In the genomic region with DNA sequence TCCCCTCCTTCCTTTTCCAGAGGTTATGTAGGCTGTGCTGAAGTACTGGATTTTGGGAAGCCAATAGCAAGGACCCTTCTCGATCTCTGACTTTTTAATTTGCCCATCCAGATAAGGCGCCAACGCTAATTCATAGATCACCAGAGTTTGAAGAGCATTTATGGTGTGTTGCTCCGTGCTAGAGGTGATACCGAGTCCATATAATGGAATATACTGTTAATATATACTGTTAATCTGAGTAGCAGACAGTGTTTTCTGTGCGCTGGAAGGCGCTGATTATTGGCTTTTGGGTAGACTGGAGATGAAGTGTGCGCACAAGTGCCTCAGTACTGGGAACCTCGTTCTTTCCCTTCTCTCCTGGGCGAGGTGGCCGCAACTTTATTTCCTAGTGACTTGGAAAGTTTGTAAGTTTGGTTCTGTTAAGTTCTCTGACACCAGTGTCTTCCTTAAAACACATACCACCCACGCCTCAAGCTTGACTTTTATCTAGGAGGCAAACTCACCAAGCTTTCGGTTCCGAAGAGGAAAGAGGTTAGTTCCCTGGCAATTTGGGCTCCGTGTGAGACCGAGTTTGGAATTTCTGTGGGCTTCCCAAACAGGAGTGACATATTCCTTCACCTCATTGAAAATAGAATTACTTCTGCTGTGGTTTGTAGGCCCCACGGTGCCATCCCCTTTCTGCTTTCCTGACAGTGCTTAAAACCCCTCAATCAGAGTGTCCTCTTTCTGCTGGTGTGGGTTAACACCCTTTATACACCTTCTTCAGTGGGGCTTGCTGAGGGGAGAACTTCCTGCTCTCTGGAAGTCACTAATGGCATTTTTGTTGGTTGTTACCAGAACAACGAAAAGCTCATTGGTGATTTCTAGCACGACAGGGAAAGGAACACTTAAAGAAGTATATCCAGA, we compare ENCODE assay signal across 8 mouse cellular contexts. TPM values are rescaled to one million over a fixed set of nuclear protein-coding genes. Genes with fewer than 3 reads are reported as not detected.
DNase-seq lines count a peak whose midpoint lies in the region; ATAC-seq and TF ChIP-seq lines count a peak whose summit lies in the region.

No protein-coding gene starts in this region.

- TF ChIP-seq CTCF in intestine, postnatal 0 days (IDR thresholded peaks at IDR 0.05; ENCODE audit: low read depth): no peak

- peak overlapping the region; percentile 72 for H3K27ac ChIP-seq in kidney, embryonic 16.5 days (ENCODE audit: low read length)
- H3K27ac ChIP-seq in forebrain, embryonic 12.5 days: peak overlapping the region; percentile 83
- H3K27ac ChIP-seq in intestine, postnatal 0 days (ENCODE audit: low read depth, low read length): peak overlapping the region; percentile 73
- peak overlapping the region; percentile 87 for H3K27ac ChIP-seq in midbrain, embryonic 10.5 days (replicated peaks)

- H3K9me3 ChIP-seq in kidney, embryonic 16.5 days (ENCODE audit: low read length): no peaks in the 10 kb centered on the region
- no peaks in the 10 kb centered on the region for H3K9me3 ChIP-seq in forebrain, embryonic 12.5 days
- no peaks in the 10 kb centered on the region for H3K9me3 ChIP-seq in intestine, postnatal 0 days (ENCODE audit: control insufficient read depth)
- H3K9me3 ChIP-seq in midbrain, embryonic 10.5 days (replicated peaks): no peaks in the 10 kb centered on the region

- no peak for DNase-seq in kidney, adult 11 months
- peak; percentile 43 for DNase-seq in NIH3T3 (ENCODE audit: low read depth)
- no peak for DNase-seq in midbrain, embryonic 10.5 days (ENCODE audit: low spot score)
- DNase-seq in right cerebral cortex, postnatal 25 days: no peak
- DNase-seq in gastrocnemius, postnatal 25 days: no peak

- H3K4me3 ChIP-seq in kidney, embryonic 16.5 days (ENCODE audit: low read length): peak overlapping the region; percentile 82
- H3K4me3 ChIP-seq in forebrain, embryonic 12.5 days (replicated peaks): peak overlapping the region; percentile 85
- H3K4me3 ChIP-seq in intestine, postnatal 0 days (ENCODE audit: low read depth, low read length): peak overlapping the region; percentile 67
- H3K4me3 ChIP-seq in midbrain, embryonic 10.5 days: peak overlapping the region; percentile 68

- peaks cover 8% of the 10 kb centered on the region for H3K4me1 ChIP-seq in kidney, embryonic 16.5 days (ENCODE audit: insufficient read depth, low read length)
- peaks cover 13% of the 10 kb centered on the region for H3K4me1 ChIP-seq in forebrain, embryonic 12.5 days
- peaks cover 5% of the 10 kb centered on the region; the same call in 1 of the 2 replicates for H3K4me1 ChIP-seq in intestine, postnatal 0 days (replicated peaks; ENCODE audit: control insufficient read depth, insufficient read depth, low read length)
- H3K4me1 ChIP-seq in midbrain, embryonic 10.5 days: peaks cover 21% of the 10 kb centered on the region

- peak overlapping the region; percentile 87 for H3K9ac ChIP-seq in kidney, embryonic 16.5 days (replicated peaks; ENCODE audit: low read length)
- H3K9ac ChIP-seq in forebrain, embryonic 12.5 days: peak overlapping the region; percentile 83
- H3K9ac ChIP-seq in intestine, postnatal 0 days (ENCODE audit: low read depth, low read length): peak overlapping the region; percentile 68

- peak; percentile 0; the same call in 1 of the 2 replicates for ATAC-seq in kidney, embryonic 16.5 days (ENCODE audit: low FRiP score, low TSS enrichment)
- peak; percentile 12 for ATAC-seq in forebrain, embryonic 12.5 days (ENCODE audit: low FRiP score)
- peak; percentile 1; the same call in 1 of the 2 replicates for ATAC-seq in intestine, postnatal 0 days

- H3K36me3 ChIP-seq in kidney, embryonic 16.5 days (ENCODE audit: insufficient read depth, low read length): peaks cover 18% of the 10 kb centered on the region
- H3K36me3 ChIP-seq in forebrain, embryonic 12.5 days (replicated peaks): peaks cover 19% of the 10 kb centered on the region
- H3K36me3 ChIP-seq in intestine, postnatal 0 days (ENCODE audit: control insufficient read depth, insufficient read depth): peaks cover 16% of the 10 kb centered on the region
- H3K36me3 ChIP-seq in midbrain, embryonic 10.5 days: peaks cover 21% of the 10 kb centered on the region

- 1% methylated on average over 19 of the region's 19 CpGs for WGBS in kidney, embryonic 16.5 days
- WGBS in forebrain, embryonic 12.5 days: 10% methylated on average over 19 of the region's 19 CpGs
- WGBS in intestine, postnatal 0 days: 2% methylated on average over 19 of the region's 19 CpGs
- 10% methylated on average over 19 of the region's 19 CpGs for WGBS in midbrain, embryonic 10.5 days

- no peaks in the 10 kb centered on the region for H3K27me3 ChIP-seq in kidney, embryonic 16.5 days (ENCODE audit: insufficient read depth, low read length)
- no peaks in the 10 kb centered on the region for H3K27me3 ChIP-seq in forebrain, embryonic 12.5 days
- no peaks in the 10 kb centered on the region for H3K27me3 ChIP-seq in intestine, postnatal 0 days (replicated peaks; ENCODE audit: control insufficient read depth, insufficient read depth, low read length)
- no peaks in the 10 kb centered on the region for H3K27me3 ChIP-seq in midbrain, embryonic 10.5 days (ENCODE audit: low read depth, poor library complexity, severe bottlenecking)

- H3K4me2 ChIP-seq in kidney, embryonic 16.5 days (replicated peaks; ENCODE audit: low read depth, low read length): peak overlapping the region; percentile 77
- H3K4me2 ChIP-seq in forebrain, embryonic 12.5 days: peak overlapping the region; percentile 60
- peak overlapping the region; percentile 80 for H3K4me2 ChIP-seq in intestine, postnatal 0 days (replicated peaks; ENCODE audit: low read depth)

RNA-seq across cellular contexts. Expression of gene Nudt9, which starts 1.3 kb away (rescaled TPM):
- 62.2 and 62.3 TPM in 2 replicates for polyA plus RNA-seq in kidney, embryonic 16.5 days (2015; fragmentation: Nextera tagmentation; extraction: Ambion mirVana)
- polyA plus RNA-seq in forebrain, embryonic 12.5 days (2016; fragmentation: Nextera tagmentation; extraction: Ambion mirVana): 55.8 and 58.8 TPM in 2 replicates
- 81.1 and 82.0 TPM in 2 replicates for polyA plus RNA-seq in intestine, postnatal 0 days (2015; fragmentation: Nextera tagmentation; extraction: Ambion mirVana)
- 65.7 and 70.2 TPM in 2 replicates for polyA plus RNA-seq in midbrain, embryonic 10.5 days (2016; fragmentation: Nextera tagmentation; extraction: Ambion mirVana)
- total RNA-seq in gastrocnemius, postnatal 25 days (2021): 10 to 100 TPM; 50.4 to 55.4 TPM

RNA-seq across cellular contexts. Expression of gene Hsd17b11, which starts 25.7 kb away (rescaled TPM):
- 6.2 and 7.9 TPM in 2 replicates for polyA plus RNA-seq in kidney, embryonic 16.5 days (2015; fragmentation: Nextera tagmentation; extraction: Ambion mirVana)
- polyA plus RNA-seq in forebrain, embryonic 12.5 days (2016; fragmentation: Nextera tagmentation; extraction: Ambion mirVana): 1.5 and 1.7 TPM in 2 replicates
- polyA plus RNA-seq in intestine, postnatal 0 days (2015; fragmentation: Nextera tagmentation; extraction: Ambion mirVana): 48.7 and 55.3 TPM in 2 replicates
- polyA plus RNA-seq in midbrain, embryonic 10.5 days (2016; fragmentation: Nextera tagmentation; extraction: Ambion mirVana): 1.3 and 1.6 TPM in 2 replicates
- total RNA-seq in gastrocnemius, postnatal 25 days (2021): 1 to 10 TPM; 7.8 to 8.3 TPM

RNA-seq across cellular contexts. Expression of gene Gm17660, which starts 30.0 kb away (rescaled TPM):
- polyA plus RNA-seq in kidney, embryonic 16.5 days (2015; fragmentation: Nextera tagmentation; extraction: Ambion mirVana): not detected in 2 replicates
- polyA plus RNA-seq in forebrain, embryonic 12.5 days (2016; fragmentation: Nextera tagmentation; extraction: Ambion mirVana): not detected in 2 replicates
- 1.1 and 1.5 TPM in 2 replicates for polyA plus RNA-seq in intestine, postnatal 0 days (2015; fragmentation: Nextera tagmentation; extraction: Ambion mirVana)
- polyA plus RNA-seq in midbrain, embryonic 10.5 days (2016; fragmentation: Nextera tagmentation; extraction: Ambion mirVana): not detected in 2 replicates
- not detected for total RNA-seq in gastrocnemius, postnatal 25 days (2021)
